Mouse (Mus musculus): ENCODE results near the gene Poc1b.

- no peak for TF ChIP-seq POLR2A (IDR thresholded peaks at IDR 0.05; ENCODE audit: extremely low read depth, insufficient read depth, low read length)
- TF ChIP-seq CTCF (IDR thresholded peaks at IDR 0.05; ENCODE audit: low read depth, low read length): no peak
Measured at GRCm38 (mm10) chr10:99246797-99247508, 140.1 kb downstream of the Poc1b start.
